ENCODE assay signal across 8 mouse cellular contexts in genomic region chr4:108406138-108406860, GRCm38 (mm10). TPM values are rescaled to one million over a fixed set of nuclear protein-coding genes. Genes with fewer than 3 reads are reported as not detected.
DNase-seq lines count a peak whose midpoint lies in the region; ATAC-seq and TF ChIP-seq lines count a peak whose summit lies in the region.

No protein-coding gene starts in this region.

- no peak for TF ChIP-seq CTCF in hindbrain, postnatal 0 days (IDR thresholded peaks at IDR 0.05; ENCODE audit: low read depth)

- H3K27me3 ChIP-seq in hindbrain, postnatal 0 days (ENCODE audit: insufficient read depth, low read length): no peaks in the 10 kb centered on the region

- H3K4me2 ChIP-seq in hindbrain, postnatal 0 days (ENCODE audit: low read depth, low read length): peak overlapping the region; percentile 73

- H3K27ac ChIP-seq in hindbrain, postnatal 0 days: peak overlapping the region; percentile 66

- H3K4me3 ChIP-seq in hindbrain, postnatal 0 days (ENCODE audit: low read length): peak overlapping the region; percentile 40

- no peaks in the 10 kb centered on the region for H3K36me3 ChIP-seq in hindbrain, postnatal 0 days (ENCODE audit: insufficient read depth, low read length)

- peak; percentile 52 for DNase-seq in adipocyte (ENCODE audit: low spot score)
- DNase-seq in gastrocnemius, postnatal 10 days: peak; percentile 73
- DNase-seq in hindbrain, postnatal 0 days (ENCODE audit: low spot score): peak; percentile 69
- DNase-seq in left cerebral cortex, adult 9 months (ENCODE audit: low spot score in 2 of 2): peak; percentile 28 to 65
- DNase-seq in right cerebral cortex, postnatal 25 days: peak; percentile 79
- DNase-seq in urinary bladder, postnatal 4 days (ENCODE audit: low spot score in 2 of 2): peak; percentile 68 to 70

- peak; percentile 63 for ATAC-seq in common myeloid progenitor, adult 5-6 weeks (replicated peaks; ENCODE audit: low read depth, poor library complexity, severe bottlenecking)
- ATAC-seq in hindbrain, postnatal 0 days: peak; percentile 86
- peak; percentile 42 for ATAC-seq in megakaryocyte progenitor cell, adult 5-6 weeks (replicated peaks; ENCODE audit: poor library complexity)

- 0 out of 2 replicates have a peak, but pooled peaks cover 3% of the 10 kb centered on the region for H3K4me1 ChIP-seq in hindbrain, postnatal 0 days (ENCODE audit: insufficient read depth, low read length)

- H3K9me3 ChIP-seq in hindbrain, postnatal 0 days (ENCODE audit: low read length): no peaks in the 10 kb centered on the region

- WGBS in hindbrain, postnatal 0 days: 2% methylated on average over 52 of the region's 52 CpGs

- peak overlapping the region; percentile 66 for H3K9ac ChIP-seq in hindbrain, postnatal 0 days (replicated peaks; ENCODE audit: low read length)

RNA-seq across cellular contexts. Expression of gene Gpx7, which starts 0.5 kb away (rescaled TPM):
- total RNA-seq in common myeloid progenitor, adult 5-6 weeks (2017): 0.14 and 1.8 TPM in 2 replicates
- total RNA-seq in gastrocnemius, postnatal 10 days (2021): 10 to 100 TPM; 20.7 to 29.0 TPM
- 36.5 and 47.2 TPM in 2 replicates for total RNA-seq in hindbrain, postnatal 0 days (2014; rRNA removed)
- 38.6 and 38.9 TPM in 2 replicates for polyA plus RNA-seq in hindbrain, postnatal 0 days (2015; fragmentation: Nextera tagmentation; extraction: Ambion mirVana)
- 0.46 and 0.79 TPM in 2 replicates for total RNA-seq in megakaryocyte progenitor cell, adult 5-6 weeks (2015)
- 0.50 and 0.95 TPM in 2 replicates for total RNA-seq in megakaryocyte progenitor cell, adult 5-6 weeks (2017)

RNA-seq across cellular contexts. Expression of gene Shisal2a, which starts 23.1 kb away (rescaled TPM):
- not detected in 2 replicates for total RNA-seq in common myeloid progenitor, adult 5-6 weeks (2017)
- total RNA-seq in gastrocnemius, postnatal 10 days (2021): not detected
- total RNA-seq in hindbrain, postnatal 0 days (2014; rRNA removed): 0.47 and 1.8 TPM in 2 replicates
- polyA plus RNA-seq in hindbrain, postnatal 0 days (2015; fragmentation: Nextera tagmentation; extraction: Ambion mirVana): 6.7 and 8.1 TPM in 2 replicates
- total RNA-seq in megakaryocyte progenitor cell, adult 5-6 weeks (2015): not detected in 2 replicates
- total RNA-seq in megakaryocyte progenitor cell, adult 5-6 weeks (2017): not detected in 2 replicates

RNA-seq across cellular contexts. Expression of gene Tut4, which starts 52.9 kb away (rescaled TPM):
- total RNA-seq in common myeloid progenitor, adult 5-6 weeks (2017): 61.8 and 73.6 TPM in 2 replicates
- 10 to 100 TPM; 21.9 to 28.8 TPM for total RNA-seq in gastrocnemius, postnatal 10 days (2021)
- total RNA-seq in hindbrain, postnatal 0 days (2014; rRNA removed): 38.2 and 50.4 TPM in 2 replicates
- 40.4 and 46.8 TPM in 2 replicates for polyA plus RNA-seq in hindbrain, postnatal 0 days (2015; fragmentation: Nextera tagmentation; extraction: Ambion mirVana)
- total RNA-seq in megakaryocyte progenitor cell, adult 5-6 weeks (2015): 69.5 and 88.5 TPM in 2 replicates
- 29.4 and 45.8 TPM in 2 replicates for total RNA-seq in megakaryocyte progenitor cell, adult 5-6 weeks (2017)

Comparison
In these comparisons a context has a peak if more than half of its experiments do, and no peak if none do; other contexts are left out.
1. Peak in every context shown above with its lines: DNase-seq, ATAC-seq, H3K4me3 ChIP-seq and H3K27ac ChIP-seq.